Mouse (Mus musculus) E14TG2a.4 (cell line): Measurements from ENCODE around the gene Ankar.

Source experiments
- H3K27me3 ChIP-seq: 2 replicates; pipeline ENCODE4 v1.6.1; 2014; ENCODE audit warnings: low read length, control low read depth; ENCODE audit not compliant: insufficient read depth
- H3K36me3 ChIP-seq: 2 replicates; pipeline ENCODE4 v1.6.1; 2014; ENCODE audit warnings: low read length, control low read depth; ENCODE audit not compliant: insufficient read depth
- H3K4me1 ChIP-seq: replicated peaks from 2 replicates; pipeline ENCODE4 v1.6.1; 2014; ENCODE audit warnings: low read depth, low read length, control low read depth
- H3K4me3 ChIP-seq: replicated peaks from 2 replicates; pipeline ENCODE4 v1.5.1; 2014; ENCODE audit warnings: mild to moderate bottlenecking, low read length
- H3K9me3 ChIP-seq: 2 replicates; pipeline ENCODE4 v1.6.1; 2014; ENCODE audit warnings: low read length, control low read depth
- CTCF ChIP-seq: conservative IDR thresholded peaks from 2 replicates; pipeline ENCODE4 v1.5.1; 2014; ENCODE audit warnings: low read length
- NANOG ChIP-seq: IDR thresholded peaks from 2 replicates; pipeline ENCODE4 v1.6.1; 2014; ENCODE audit warnings: borderline replicate concordance, low read length, mixed read lengths
- POU5F1 ChIP-seq: IDR thresholded peaks from 2 replicates; pipeline ENCODE4 v1.6.1; 2014; ENCODE audit warnings: low read length, borderline replicate concordance

Gene Ankar

GRCm38 (mm10) chr1:72730126-72730525 lies 29.7 kb upstream of the Ankar start:
- peaks cover 25% of the 10 kb centered on the region for H3K4me1 ChIP-seq
- TF ChIP-seq POU5F1 = no peak
- no peak for TF ChIP-seq CTCF
- no peak for TF ChIP-seq NANOG
- H3K36me3 ChIP-seq = no peaks in the 10 kb centered on the region
- H3K4me3 ChIP-seq = no peak overlapping the region
- H3K9me3 ChIP-seq = no peaks in the 10 kb centered on the region
- no peaks in the 10 kb centered on the region for H3K27me3 ChIP-seq

DNA sequence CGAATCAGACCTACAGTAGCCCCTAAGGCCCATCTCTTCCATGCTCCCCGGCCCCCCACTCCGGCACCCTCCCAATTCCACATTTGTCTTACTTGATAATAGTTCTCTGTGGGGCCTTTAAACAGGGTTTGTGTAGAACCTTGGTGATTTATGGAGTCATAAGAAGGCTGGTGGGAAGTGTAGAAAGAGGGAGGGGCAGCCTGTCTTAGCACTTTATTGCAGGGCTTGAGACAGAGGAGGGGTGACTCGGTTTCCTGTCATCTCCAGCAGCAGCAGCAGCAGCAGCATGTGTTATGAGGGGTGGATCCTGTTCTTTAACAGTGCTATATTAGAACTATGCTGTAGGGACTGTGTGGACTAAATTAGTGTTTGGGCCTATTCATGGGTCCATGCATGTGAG lies 28.4 kb upstream of the Ankar start:
- Histone ChIP-seq H3K9me3 (no peaks in the 10 kb centered on the region), H3K4me1 (peaks cover 25% of the 10 kb centered on the region), H3K36me3 (no peaks in the 10 kb centered on the region), H3K27me3 (no peaks in the 10 kb centered on the region), H3K4me3 (no peak overlapping the region)
- no peak for TF ChIP-seq CTCF
- TF ChIP-seq NANOG = no peak
- no peak for TF ChIP-seq POU5F1

DNA sequence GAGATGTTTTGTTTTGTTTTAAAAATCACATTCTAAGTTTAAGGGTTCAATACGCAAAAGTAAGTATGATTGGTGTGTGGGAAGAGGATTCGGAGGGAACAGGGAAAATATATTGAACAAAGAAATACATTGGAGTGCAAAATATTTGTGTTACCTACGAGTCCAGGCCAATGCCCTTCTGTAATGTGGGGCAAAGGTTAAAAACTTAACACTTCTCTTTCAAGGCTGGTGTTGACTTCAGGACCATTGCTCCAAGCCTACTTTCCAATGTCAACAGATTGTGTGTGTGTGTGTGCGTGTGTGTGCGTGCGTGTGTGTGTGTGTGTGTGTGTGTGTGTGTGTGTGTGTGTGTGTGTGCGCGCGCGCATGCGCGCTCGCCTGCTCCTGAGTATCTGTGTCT lies 25.6 kb upstream of the Ankar start:
- no peak for TF ChIP-seq CTCF

DNA sequence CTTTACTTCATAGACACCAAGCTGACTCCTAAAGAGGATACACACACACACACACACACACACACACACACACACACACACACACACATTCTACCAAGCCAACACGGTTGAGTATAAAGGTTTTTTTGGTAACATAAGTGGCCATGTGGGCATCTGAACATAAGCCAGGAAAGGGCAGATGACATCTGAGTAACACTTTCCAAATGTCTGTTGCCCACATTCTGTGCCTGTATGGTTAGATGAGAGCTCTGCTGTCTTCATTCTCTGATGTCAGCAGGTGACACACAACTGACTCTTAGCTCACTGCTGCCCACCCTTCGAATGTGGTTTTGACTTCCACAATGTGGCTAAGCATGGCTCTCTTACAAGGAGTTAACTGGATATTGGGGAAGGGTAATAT lies 24.0 kb upstream of the Ankar start:
- H3K9me3 ChIP-seq = no peaks in the 10 kb centered on the region
- TF ChIP-seq NANOG (no peak), POU5F1 (no peak), CTCF (no peak)
- H3K27me3 ChIP-seq = no peaks in the 10 kb centered on the region
- H3K4me3 ChIP-seq = no peak overlapping the region
- peaks cover 17% of the 10 kb centered on the region for H3K36me3 ChIP-seq
- H3K4me1 ChIP-seq = peaks cover 29% of the 10 kb centered on the region

More for the DNA sequence above, 25.6 kb upstream of the Ankar start:
- H3K27me3 ChIP-seq = no peaks in the 10 kb centered on the region
- no peaks in the 10 kb centered on the region for H3K9me3 ChIP-seq
- no peak overlapping the region for H3K4me3 ChIP-seq
- H3K36me3 ChIP-seq = peaks cover 2% of the 10 kb centered on the region
- H3K4me1 ChIP-seq = peaks cover 26% of the 10 kb centered on the region

- H3K4me3 ChIP-seq = no peak overlapping the region
- TF ChIP-seq POU5F1 = no peak
- TF ChIP-seq CTCF = no peak
- no peak for TF ChIP-seq NANOG
- peaks cover 32% of the 10 kb centered on the region for H3K4me1 ChIP-seq
- H3K9me3 ChIP-seq = no peaks in the 10 kb centered on the region
- H3K27me3 ChIP-seq = no peaks in the 10 kb centered on the region
- H3K36me3 ChIP-seq = peaks cover 26% of the 10 kb centered on the region
Observed at GRCm38 (mm10) chr1:72722646-72723045, 22.3 kb upstream of the Ankar start.

DNA sequence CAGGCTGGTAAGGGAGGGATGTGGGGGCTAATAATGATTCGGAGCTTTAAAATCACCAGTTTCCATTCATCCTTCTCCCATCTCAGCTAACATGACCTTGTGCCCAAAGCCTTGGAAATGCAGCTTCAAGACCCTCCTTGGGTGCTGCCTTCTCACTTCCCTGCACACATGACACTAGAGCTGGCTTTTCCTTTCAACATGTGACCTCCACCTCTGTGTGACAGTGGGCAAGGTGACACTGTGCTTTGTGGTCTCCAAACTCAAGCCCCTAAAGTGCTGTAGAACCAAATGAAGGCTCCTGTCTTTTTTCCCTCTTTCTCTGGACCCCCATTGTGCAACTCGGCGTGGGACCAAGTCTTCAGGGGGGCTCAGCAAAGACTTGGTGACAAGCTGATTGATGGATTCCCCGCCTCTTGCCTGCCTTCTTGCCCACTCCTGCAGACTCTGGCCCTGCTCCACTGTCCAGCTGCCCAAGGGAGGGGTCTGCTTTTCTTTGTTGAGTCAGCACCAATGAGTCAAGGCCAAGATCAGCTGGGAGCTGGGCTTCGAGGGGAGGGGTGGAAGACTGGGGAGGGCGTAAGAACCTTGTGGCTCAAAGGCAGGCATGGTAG lies 19.8 kb upstream of the Ankar start:
- TF ChIP-seq CTCF (no peak), POU5F1 (no peak), NANOG (no peak)
- H3K27me3 ChIP-seq = no peaks in the 10 kb centered on the region
- H3K4me1 ChIP-seq = peaks cover 28% of the 10 kb centered on the region

DNA sequence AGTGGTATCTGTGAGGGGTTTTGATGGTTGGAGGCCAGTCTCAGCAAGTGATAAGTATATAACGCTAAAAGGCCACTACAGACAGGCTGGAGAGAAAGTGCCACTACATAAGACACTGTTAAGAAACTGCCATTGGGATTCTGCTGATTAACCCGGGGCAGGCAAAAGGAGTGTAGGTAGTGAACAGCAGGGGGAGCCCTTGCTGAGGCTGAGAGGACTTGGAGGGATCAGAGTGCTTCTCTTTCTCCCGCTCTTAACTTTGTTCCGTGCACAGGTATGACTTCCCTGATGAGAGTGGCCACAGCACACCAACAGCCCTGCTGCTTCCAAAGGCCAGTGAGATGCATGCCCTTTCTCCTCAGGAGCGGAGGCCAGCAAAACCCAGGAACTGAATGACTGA lies 18.5 kb upstream of the Ankar start:
- Histone ChIP-seq H3K27me3 (no peaks in the 10 kb centered on the region), H3K4me1 (peaks cover 42% of the 10 kb centered on the region), H3K4me3 (no peak overlapping the region), H3K36me3 (peaks cover 62% of the 10 kb centered on the region), H3K9me3 (no peaks in the 10 kb centered on the region)
- TF ChIP-seq POU5F1 (no peak), CTCF (peak; percentile 89)

More for the DNA sequence above, 19.8 kb upstream of the Ankar start:
- H3K4me3 ChIP-seq = no peak overlapping the region
- no peaks in the 10 kb centered on the region for H3K9me3 ChIP-seq
- H3K36me3 ChIP-seq = peaks cover 48% of the 10 kb centered on the region

DNA sequence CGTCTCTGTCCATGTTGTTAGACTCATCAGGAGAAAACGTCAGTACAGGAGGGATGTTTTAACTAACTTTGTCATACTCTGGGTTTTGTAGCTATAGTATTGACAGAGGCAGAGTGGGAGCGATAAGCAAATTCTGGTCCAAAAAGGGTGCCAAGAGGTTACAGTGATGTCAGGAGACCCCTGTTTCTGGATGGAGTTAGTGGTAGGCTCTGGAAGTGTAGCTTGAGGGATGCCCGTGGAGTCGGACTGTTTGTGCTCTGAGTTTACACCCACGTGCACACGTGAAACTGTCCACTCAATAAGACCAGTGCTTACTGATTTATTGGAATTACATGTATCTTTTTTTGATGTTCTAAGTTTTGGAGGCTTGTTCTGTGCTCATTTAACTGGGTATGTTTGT lies 17.2 kb upstream of the Ankar start:
- no peak for TF ChIP-seq POU5F1
- TF ChIP-seq NANOG = no peak
- TF ChIP-seq CTCF = no peak
- peaks cover 75% of the 10 kb centered on the region for H3K36me3 ChIP-seq
- no peaks in the 10 kb centered on the region for H3K9me3 ChIP-seq
- H3K4me1 ChIP-seq = peaks cover 52% of the 10 kb centered on the region
- no peaks in the 10 kb centered on the region for H3K27me3 ChIP-seq
- H3K4me3 ChIP-seq = no peak overlapping the region

- TF ChIP-seq CTCF = peak; percentile 97
- no peak for TF ChIP-seq NANOG
- H3K9me3 ChIP-seq = no peaks in the 10 kb centered on the region
- peaks cover 81% of the 10 kb centered on the region for H3K36me3 ChIP-seq
Observed at GRCm38 (mm10) chr1:72716926-72717325, 16.5 kb upstream of the Ankar start.

More at GRCm38 (mm10) chr1:72716926-72717325, 16.5 kb upstream of the Ankar start:
- peaks cover 47% of the 10 kb centered on the region for H3K4me1 ChIP-seq
- H3K4me3 ChIP-seq = no peak overlapping the region
- no peaks in the 10 kb centered on the region for H3K27me3 ChIP-seq
